Mouse (Mus musculus): ENCODE measurements around the gene Aim2. TPM values are rescaled to one million over a fixed set of nuclear protein-coding genes. Genes with fewer than 3 reads are reported as not detected.

The Aim2 gene
- polyA plus RNA-seq, 2 experiments, result 3.3 to 4.4 TPM

DNA sequence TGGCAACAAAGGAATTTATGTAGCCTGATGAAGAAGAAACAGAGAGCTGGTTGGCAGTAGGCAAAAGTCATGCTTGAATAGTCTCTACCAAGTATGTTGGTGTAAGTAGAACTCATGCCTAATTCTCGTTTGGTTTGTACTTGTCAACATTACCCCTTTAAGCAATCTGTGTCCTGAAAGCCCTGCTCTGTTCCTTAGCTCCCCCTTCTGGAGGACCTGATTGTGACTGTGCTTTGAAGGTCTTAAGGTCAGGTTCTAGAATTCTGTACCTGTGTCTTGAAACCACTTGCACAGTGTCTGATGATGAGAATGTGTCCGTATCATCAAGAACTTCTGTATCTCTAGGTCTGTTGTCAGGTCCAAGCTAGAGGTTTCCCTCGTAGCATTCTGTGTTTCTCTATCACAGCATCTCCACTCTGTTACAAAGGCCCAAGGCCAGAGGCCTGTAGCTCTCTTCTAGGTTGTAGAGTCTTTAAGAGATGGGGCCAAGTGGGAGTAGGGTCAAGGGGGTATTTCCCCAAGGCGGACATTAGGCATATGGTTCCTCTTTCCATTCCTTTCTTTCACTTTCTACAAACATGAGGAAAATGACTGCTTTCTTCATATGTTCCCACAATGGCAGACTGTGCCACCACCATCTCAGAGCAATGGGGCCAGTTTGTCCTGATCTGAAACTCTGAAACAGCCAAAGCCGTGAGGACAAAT, 79.5 kb downstream of the Aim2 start:
- DNase-seq (ENCODE audit: low read depth in 3 of 3, low spot score in 3 of 3) (no peak), ATAC-seq (ENCODE audit: insufficient read depth) (no peak)
- Histone ChIP-seq H3K27me3 (ENCODE audit: control insufficient read depth, insufficient read depth, low read length) (no peaks in the 10 kb centered on the region), H3K4me3 (ENCODE audit: insufficient read depth in 1 of 2, low read depth in 2 of 2, low read length in 2 of 2) (no peak overlapping the region), H3K27ac (no peak overlapping the region), H3K9me3 (ENCODE audit: control insufficient read depth, low read length) (no peaks in the 10 kb centered on the region), H3K4me2 (ENCODE audit: low read depth) (no peak overlapping the region), H3K4me1 (replicated peaks; ENCODE audit: control insufficient read depth in 2 of 2, insufficient read depth in 2 of 2, low read length in 1 of 2) (no peaks in the 10 kb centered on the region), H3K9ac (replicated peaks) (no peak overlapping the region), H3K36me3 (replicated peaks; ENCODE audit: control insufficient read depth, insufficient read depth, low read depth) (no peaks in the 10 kb centered on the region)
- WGBS (ENCODE audit: insufficient replicate concordance), result 64% methylated on average over 5 of the region's 5 CpGs
- TF ChIP-seq CTCF (IDR thresholded peaks at IDR 0.05; ENCODE audit: low read depth) (no peak), EP300 (IDR thresholded peaks at IDR 0.05; ENCODE audit: low read depth) (no peak)

DNA sequence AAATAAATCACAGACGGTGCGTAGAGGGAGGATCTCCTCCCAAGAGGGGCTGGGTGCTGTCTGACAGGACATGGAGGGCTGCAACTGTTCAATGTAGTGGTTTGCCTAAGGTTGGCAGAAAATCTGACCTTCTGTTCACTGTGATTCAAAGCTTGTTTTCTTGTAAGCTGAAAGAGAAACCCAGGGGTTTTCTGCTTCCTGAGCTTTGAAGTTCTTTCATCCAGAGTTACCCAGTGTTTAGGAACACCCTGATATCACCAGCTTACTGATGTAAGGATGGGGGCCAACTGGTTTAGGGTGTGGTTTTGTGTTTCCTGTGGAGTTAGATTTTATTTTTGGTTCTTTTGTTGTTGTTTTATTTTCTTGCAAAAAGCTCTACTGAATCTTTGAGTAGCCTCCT, 81.7 kb downstream of the Aim2 start:
- Histone ChIP-seq H3K36me3 (replicated peaks; ENCODE audit: control insufficient read depth, insufficient read depth, low read depth) (no peaks in the 10 kb centered on the region), H3K9me3 (ENCODE audit: control insufficient read depth, low read length) (no peaks in the 10 kb centered on the region), H3K27ac (no peak overlapping the region), H3K4me3 (ENCODE audit: insufficient read depth in 1 of 2, low read depth in 2 of 2, low read length in 2 of 2) (no peak overlapping the region), H3K4me1 (replicated peaks; ENCODE audit: control insufficient read depth in 2 of 2, insufficient read depth in 2 of 2, low read length in 1 of 2) (no peaks in the 10 kb centered on the region), H3K27me3 (ENCODE audit: control insufficient read depth, insufficient read depth, low read length) (no peaks in the 10 kb centered on the region), H3K4me2 (ENCODE audit: low read depth) (no peak overlapping the region), H3K9ac (replicated peaks) (no peak overlapping the region)
- no peak for ATAC-seq (ENCODE audit: insufficient read depth)
- no peak for DNase-seq (ENCODE audit: low read depth in 3 of 3, low spot score in 3 of 3)
- no peak for TF ChIP-seq CTCF (IDR thresholded peaks at IDR 0.05; ENCODE audit: low read depth)
- no peak for TF ChIP-seq EP300 (IDR thresholded peaks at IDR 0.05; ENCODE audit: low read depth)
- WGBS (ENCODE audit: insufficient replicate concordance), result 76% methylated on average over 2 of the region's 2 CpGs

DNA sequence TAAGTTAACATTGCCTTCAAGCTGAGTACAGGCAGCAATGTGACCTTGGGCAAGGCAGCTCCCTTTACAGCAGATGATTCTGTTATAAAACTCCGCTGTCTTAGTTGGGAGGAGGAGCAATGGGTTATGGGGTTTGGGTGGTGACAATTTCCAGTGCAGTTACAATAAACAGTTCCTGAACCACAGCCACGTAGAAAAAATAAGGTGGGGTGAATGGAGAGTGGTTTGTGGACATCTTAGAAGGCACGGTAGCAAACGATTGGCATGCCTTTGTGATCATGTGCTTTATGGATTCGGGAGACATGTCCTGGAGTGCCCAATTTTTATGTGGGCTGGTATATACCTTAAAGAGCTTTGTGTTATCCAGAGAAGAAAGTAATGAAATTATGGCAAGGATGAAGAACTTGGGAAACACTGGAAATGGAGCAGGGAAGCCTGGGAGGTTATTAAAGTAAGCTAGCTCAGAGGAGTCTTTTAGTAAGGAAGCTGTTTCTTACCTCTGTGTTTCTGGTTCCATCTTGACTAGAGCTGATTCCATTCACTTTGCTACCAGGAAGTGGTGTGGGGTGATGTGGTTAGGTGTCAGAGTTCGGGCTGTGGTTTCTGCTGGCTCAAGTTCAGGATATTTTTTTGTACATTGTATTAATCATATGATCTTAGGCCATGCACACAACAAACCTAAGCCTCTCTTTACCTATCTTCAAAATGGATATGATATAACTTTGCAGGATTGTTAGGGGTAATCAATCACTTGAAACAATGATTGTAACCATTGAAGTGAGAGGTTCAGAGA, 86.7 kb downstream of the Aim2 start:
- H3K36me3 ChIP-seq (replicated peaks; ENCODE audit: control insufficient read depth, insufficient read depth, low read depth), result no peaks in the 10 kb centered on the region
- WGBS (ENCODE audit: insufficient replicate concordance), result 40% methylated on average over 6 of the region's 6 CpGs
- H3K4me2 ChIP-seq (ENCODE audit: low read depth), result no peak overlapping the region
- ATAC-seq (ENCODE audit: insufficient read depth) (no peak), DNase-seq (ENCODE audit: low read depth in 3 of 3, low spot score in 3 of 3) (no peak)
- H3K27ac ChIP-seq, result no peak overlapping the region
- no peak overlapping the region for H3K9ac ChIP-seq (replicated peaks)
- TF ChIP-seq EP300 (IDR thresholded peaks at IDR 0.05; ENCODE audit: low read depth), result no peak
- TF ChIP-seq CTCF (IDR thresholded peaks at IDR 0.05; ENCODE audit: low read depth), result no peak
- no peak overlapping the region for H3K4me3 ChIP-seq (ENCODE audit: insufficient read depth in 1 of 2, low read depth in 2 of 2, low read length in 2 of 2)
- H3K27me3 ChIP-seq (ENCODE audit: control insufficient read depth, insufficient read depth, low read length), result no peaks in the 10 kb centered on the region
- H3K9me3 ChIP-seq (ENCODE audit: control insufficient read depth, low read length), result no peaks in the 10 kb centered on the region
- 0 out of 4 replicates have a peak, but pooled peaks cover 0 to 2% of the 10 kb centered on the region in 2 experiments for H3K4me1 ChIP-seq (replicated peaks; ENCODE audit: control insufficient read depth in 2 of 2, insufficient read depth in 2 of 2, low read length in 1 of 2)

DNA sequence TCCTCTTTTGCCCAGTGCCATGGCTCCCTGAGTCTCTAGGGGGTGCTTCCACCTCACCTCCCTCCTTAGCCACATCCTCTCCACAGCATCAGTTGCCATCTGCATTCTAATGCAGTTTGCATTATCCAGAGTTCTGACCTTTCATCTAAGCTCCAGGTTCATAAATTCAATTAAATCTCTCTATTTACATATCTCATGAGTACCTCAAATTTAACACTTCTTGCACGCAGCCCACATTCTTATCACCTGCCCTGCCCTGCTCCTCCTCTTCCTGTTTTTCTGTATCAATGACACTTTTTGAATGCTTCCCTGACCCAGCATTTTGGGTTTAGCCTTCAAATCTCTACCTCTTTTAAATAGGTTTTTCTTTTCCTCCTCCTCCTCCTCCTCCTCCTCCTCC, 90.0 kb downstream of the Aim2 start:
- Histone ChIP-seq H3K4me1 (replicated peaks; ENCODE audit: control insufficient read depth in 2 of 2, insufficient read depth in 2 of 2, low read length in 1 of 2) (0 out of 4 replicates have a peak, but pooled peaks cover 0 to 2% of the 10 kb centered on the region in 2 experiments), H3K9me3 (ENCODE audit: control insufficient read depth, low read length) (no peaks in the 10 kb centered on the region), H3K9ac (replicated peaks) (no peak overlapping the region), H3K36me3 (replicated peaks; ENCODE audit: control insufficient read depth, insufficient read depth, low read depth) (no peaks in the 10 kb centered on the region), H3K4me2 (ENCODE audit: low read depth) (no peak overlapping the region), H3K27me3 (ENCODE audit: control insufficient read depth, insufficient read depth, low read length) (no peaks in the 10 kb centered on the region), H3K4me3 (ENCODE audit: insufficient read depth in 1 of 2, low read depth in 2 of 2, low read length in 2 of 2) (no peak overlapping the region), H3K27ac (no peak overlapping the region)
- WGBS (ENCODE audit: insufficient replicate concordance), result 0% methylated on average over 1 of the region's 1 CpGs
- no peak for DNase-seq (ENCODE audit: low read depth in 3 of 3, low spot score in 3 of 3)
- TF ChIP-seq CTCF (IDR thresholded peaks at IDR 0.05; ENCODE audit: low read depth) (no peak), EP300 (IDR thresholded peaks at IDR 0.05; ENCODE audit: low read depth) (no peak)
- no peak for ATAC-seq (ENCODE audit: insufficient read depth)

DNA sequence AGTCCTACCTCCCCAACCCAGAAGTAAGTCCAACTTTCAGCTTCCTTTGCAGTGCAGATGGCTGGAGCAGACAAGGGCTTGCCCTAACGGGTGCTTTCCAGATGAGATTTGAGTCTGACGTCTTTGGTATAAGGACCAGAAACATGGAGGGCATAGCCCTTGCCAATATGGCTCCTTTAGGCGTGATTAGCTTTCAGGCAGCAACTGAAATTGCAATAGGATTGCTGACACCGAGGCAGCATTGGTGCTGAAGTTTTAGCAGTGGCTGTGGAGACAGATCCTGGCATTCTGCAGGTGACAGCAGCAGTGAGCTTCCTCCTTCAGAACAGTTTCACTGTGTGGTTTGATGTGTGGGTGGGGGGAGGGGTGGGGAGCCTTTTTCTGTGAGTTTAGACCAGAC, 90.5 kb downstream of the Aim2 start:
- H3K4me1 ChIP-seq (replicated peaks; ENCODE audit: control insufficient read depth in 2 of 2, insufficient read depth in 2 of 2, low read length in 1 of 2), result 0 out of 4 replicates have a peak, but pooled peaks cover 0 to 2% of the 10 kb centered on the region in 2 experiments
- no peak overlapping the region for H3K4me3 ChIP-seq (ENCODE audit: insufficient read depth in 1 of 2, low read depth in 2 of 2, low read length in 2 of 2)
- no peaks in the 10 kb centered on the region for H3K27me3 ChIP-seq (ENCODE audit: control insufficient read depth, insufficient read depth, low read length)
- H3K36me3 ChIP-seq (replicated peaks; ENCODE audit: control insufficient read depth, insufficient read depth, low read depth), result no peaks in the 10 kb centered on the region
- TF ChIP-seq CTCF (IDR thresholded peaks at IDR 0.05; ENCODE audit: low read depth), result no peak
- TF ChIP-seq EP300 (IDR thresholded peaks at IDR 0.05; ENCODE audit: low read depth), result no peak
- H3K9me3 ChIP-seq (ENCODE audit: control insufficient read depth, low read length), result no peaks in the 10 kb centered on the region
- no peak for ATAC-seq (ENCODE audit: insufficient read depth)
- H3K27ac ChIP-seq, result no peak overlapping the region
- no peak overlapping the region for H3K4me2 ChIP-seq (ENCODE audit: low read depth)
- WGBS (ENCODE audit: insufficient replicate concordance), result 5% methylated on average over 4 of the region's 4 CpGs
- DNase-seq (ENCODE audit: low read depth in 3 of 3, low spot score in 3 of 3), result no peak
- H3K9ac ChIP-seq (replicated peaks), result no peak overlapping the region
